Mouse (Mus musculus) CH12.LX (cell line): ENCODE measurements around the gene Alkbh3. TPM values are rescaled to one million over a fixed set of nuclear protein-coding genes. Genes with fewer than 3 reads are reported as not detected.

Experiments used
- DNase-seq: peaks from one replicate; pipeline ENCODE4 v3.0.0-alpha.2; 2013; ENCODE audit errors: extremely low read depth
- H3K27ac ChIP-seq: 2 replicates; pipeline ENCODE4 v1.5.1; 2012; ENCODE audit warnings: low read depth, mild to moderate bottlenecking, control low read depth, moderate library complexity; ENCODE audit not compliant: insufficient read depth
- H3K27me3 ChIP-seq: replicated peaks from 2 replicates; pipeline ENCODE3; 2012; ENCODE audit warnings: inconsistent platforms
- H3K36me3 ChIP-seq, 2 experiments: replicated peaks in 1 of 2; 2 replicates each; pipeline versions ENCODE3 to v1.6.1; 2012; ENCODE audit warnings: inconsistent platforms in 1 of 2, low read length in 1 of 2, mild to moderate bottlenecking in 1 of 2, mixed read lengths in 1 of 2, moderate library complexity in 1 of 2; ENCODE audit not compliant: control insufficient read depth in 1 of 2, insufficient read depth in 1 of 2
- H3K4me1 ChIP-seq, 2 experiments: 2 replicates each; pipeline ENCODE4 v1.6.1; 2012; ENCODE audit warnings: inconsistent platforms in 1 of 2, moderate library complexity in 1 of 2; ENCODE audit not compliant: insufficient read depth in 2 of 2, control insufficient read depth in 1 of 2
- H3K4me2 ChIP-seq: 2 replicates; pipeline ENCODE4 v1.6.1; 2012; ENCODE audit warnings: low read depth, mild to moderate bottlenecking, control low read depth; ENCODE audit not compliant: poor library complexity, insufficient read depth, severe bottlenecking
- H3K4me3 ChIP-seq, 3 experiments: fragments of 150-350 bp in 1 of 3; sonication (generic) in 1 of 3; replicated peaks in 1 of 3; 2 replicates each; pipeline versions ENCODE3 to v1.5.1; 2011 to 2012; ENCODE audit warnings: low read depth in 2 of 3, low read length in 2 of 3, mild to moderate bottlenecking in 2 of 3, moderate library complexity in 2 of 3, control low read depth in 1 of 3, improper control_type of control experiment in 1 of 3, inconsistent platforms in 1 of 3, mixed read lengths in 1 of 3; ENCODE audit not compliant: poor library complexity in 1 of 3
- H3K79me2 ChIP-seq: replicated peaks from 2 replicates; pipeline ENCODE4 v1.6.1; 2012; ENCODE audit warnings: mild to moderate bottlenecking, moderate library complexity; ENCODE audit not compliant: control insufficient read depth, poor library complexity, insufficient read depth, severe bottlenecking; ENCODE audit errors: extremely low read depth
- H3K9ac ChIP-seq: 2 replicates; pipeline ENCODE4 v1.6.1; 2012; ENCODE audit warnings: low read depth, mild to moderate bottlenecking, control low read depth, moderate library complexity; ENCODE audit not compliant: insufficient read depth
- H3K9me3 ChIP-seq: replicated peaks from 2 replicates; pipeline ENCODE3; 2012; ENCODE audit warnings: low read length, inconsistent platforms, mixed read lengths
- CHD1 ChIP-seq: IDR thresholded peaks from 2 replicates; pipeline ENCODE4 v1.6.1; 2012; ENCODE audit warnings: low read depth, low read length, improper control_type of control experiment, inconsistent platforms
- CTCF ChIP-seq, 2 experiments: IDR thresholded peaks in 1 of 2; conservative IDR thresholded peaks in 1 of 2; 2 replicates each; pipeline ENCODE4 v1.5.1; 2011 to 2012; ENCODE audit warnings: low read depth in 2 of 2, low read length in 2 of 2, improper control_type of control experiment in 1 of 2, inconsistent platforms in 1 of 2, mild to moderate bottlenecking in 1 of 2, moderate library complexity in 1 of 2
- EP300 ChIP-seq: IDR thresholded peaks from 2 replicates; pipeline ENCODE4 v1.6.1; 2011; ENCODE audit warnings: low read length, improper control_type of control experiment
- GABPA ChIP-seq: IDR thresholded peaks from 2 replicates; pipeline ENCODE4 v1.6.1; 2012; ENCODE audit warnings: low read depth, low read length, improper control_type of control experiment, inconsistent platforms; ENCODE audit not compliant: insufficient replicate concordance
- HCFC1 ChIP-seq: IDR thresholded peaks from 2 replicates; pipeline ENCODE4 v1.6.1; 2012; ENCODE audit warnings: low read depth, mild to moderate bottlenecking, inconsistent platforms, low read length, improper control_type of control experiment
- MAFK ChIP-seq: IDR thresholded peaks from 2 replicates; pipeline ENCODE4 v1.6.1; 2011; ENCODE audit warnings: low read length, improper control_type of control experiment; ENCODE audit not compliant: insufficient replicate concordance
- MEF2A ChIP-seq: IDR thresholded peaks from 2 replicates; pipeline ENCODE4 v1.6.1; 2014; ENCODE audit warnings: low read depth, mild to moderate bottlenecking, inconsistent platforms, low read length, improper control_type of control experiment, borderline replicate concordance
- NELFE ChIP-seq: IDR thresholded peaks from 2 replicates; pipeline ENCODE4 v1.6.1; 2011; ENCODE audit warnings: low read depth, low read length, improper control_type of control experiment
- RCOR1 ChIP-seq: conservative IDR thresholded peaks from 2 replicates; pipeline ENCODE4 v1.6.1; 2012; ENCODE audit warnings: low read depth, mild to moderate bottlenecking, inconsistent platforms, low read length, improper control_type of control experiment
- SMC3 ChIP-seq: IDR thresholded peaks from 2 replicates; pipeline ENCODE4 v1.6.1; 2011; ENCODE audit warnings: low read depth, low read length, improper control_type of control experiment
- UBTF ChIP-seq: IDR thresholded peaks from 2 replicates; pipeline ENCODE4 v1.6.1; 2012; ENCODE audit warnings: low read depth, mild to moderate bottlenecking, inconsistent platforms, low read length, improper control_type of control experiment, moderate library complexity
- ZC3H11A ChIP-seq: IDR thresholded peaks from 2 replicates; pipeline ENCODE4 v1.6.1; 2012; ENCODE audit warnings: low read depth, mild to moderate bottlenecking, inconsistent platforms, low read length, improper control_type of control experiment
- dilution Hi-C: fragments of 300-500 bp; cut with MboI; formaldehyde crosslinking; loops from 2 replicates; pipeline ENCODE4 v1.14.3; 2020; ENCODE audit warnings: low sequenced_read_pairs; ENCODE audit not compliant: extremely low pct_unique_long_range_greater_than_20kb, extremely low pct_ligation_motif_present
- in situ Hi-C: fragments of 300-500 bp; cut with MboI; formaldehyde crosslinking; loops from 3 replicates; pipeline ENCODE4 v1.14.3; 2019; ENCODE audit warnings: low sequenced_read_pairs, low pct_ligation_motif_present, low pct_unique_long_range_greater_than_20kb, mixed read lengths
- polyA plus RNA-seq: library from polyadenylated mRNA; unstranded; fragments of >175 nt; gene quantifications from 2 replicates; pipeline ENCODE4 v1.2.1, GENCODE M21; 2012; ENCODE audit warnings: low read depth; ENCODE audit not compliant: insufficient read length
- total RNA-seq, 2 experiments: library from RNA; depleted of rRNA; stranded (reverse); fragments of 300-350 nt in 1 of 2; fragments of >200 nt in 1 of 2; gene quantifications; 2 replicates each; pipeline ENCODE4 v1.2.3; 2012 to 2014

The Alkbh3 gene
- total and polyA plus RNA-seq, 3 experiments: 53.3 to 69.5 (median 57.9) TPM

- dilution Hi-C loops: no loop called here
These were observed 65.8 kb downstream of the Alkbh3 start for GRCm38 (mm10) chr2:93944855-93945254.

GRCm38 (mm10) chr2:93944099-93944498 is 66.5 kb downstream of the Alkbh3 start:
- peaks cover 3% of the 10 kb centered on the region in 2 experiments; a peak in 2 of 4 replicates for H3K4me1 ChIP-seq
- no peaks in the 10 kb centered on the region for H3K27me3 ChIP-seq
- H3K9me3 ChIP-seq: peaks cover 10% of the 10 kb centered on the region
- no peak overlapping the region for H3K4me2 ChIP-seq
- dilution Hi-C loops: no loop called here
- no peak overlapping the region for H3K9ac ChIP-seq
- TF ChIP-seq ZC3H11A: no peak
- peak; percentile 22 to 43; a peak in 2 of 4 replicates for TF ChIP-seq CTCF (conservative IDR thresholded peaks at IDR 0.05 in 1 of 2, IDR thresholded peaks at IDR 0.05 in 1 of 2; ENCODE audit: low read depth in 2 of 2, low read length in 2 of 2)
- TF ChIP-seq, all 38 proteins: peak for 1
- H3K79me2 ChIP-seq: no peaks in the 10 kb centered on the region
- H3K4me3 ChIP-seq: no peak overlapping the region
- in situ Hi-C loops: no loop called here
- DNase-seq: peak; percentile 6
- H3K27ac ChIP-seq: no peak overlapping the region
- no peaks in the 10 kb centered on the region for H3K36me3 ChIP-seq

More at GRCm38 (mm10) chr2:93944855-93945254, 65.8 kb downstream of the Alkbh3 start:
- in situ Hi-C loops: no loop called here
- no peaks in the 10 kb centered on the region for H3K36me3 ChIP-seq
- DNase-seq: no peak
- H3K4me2 ChIP-seq: no peak overlapping the region
- no peak overlapping the region for H3K9ac ChIP-seq
- no peak overlapping the region for H3K4me3 ChIP-seq
- peaks cover 11% of the 10 kb centered on the region for H3K9me3 ChIP-seq
- no peaks in the 10 kb centered on the region for H3K79me2 ChIP-seq
- H3K27ac ChIP-seq: no peak overlapping the region
- TF ChIP-seq MAFK (no peak), EP300 (no peak), GABPA (no peak), SMC3 (no peak), HCFC1 (no peak), CTCF (conservative IDR thresholded peaks at IDR 0.05 in 1 of 2, IDR thresholded peaks at IDR 0.05 in 1 of 2; ENCODE audit: low read depth in 2 of 2, low read length in 2 of 2) (no peak), RCOR1 (no peak), CHD1 (no peak), MEF2A (no peak)
- no peaks in the 10 kb centered on the region for H3K27me3 ChIP-seq
- H3K4me1 ChIP-seq: peaks cover 3% of the 10 kb centered on the region in 2 experiments; a peak in 2 of 4 replicates

- no peak for DNase-seq
- in situ Hi-C loops: no loop called here
- Histone ChIP-seq H3K36me3 (no peaks in the 10 kb centered on the region), H3K4me3 (no peak overlapping the region), H3K4me2 (peak overlapping the region; percentile 47; the same call in 1 of the 2 replicates), H3K27ac (no peak overlapping the region), H3K4me1 (peaks cover 3% of the 10 kb centered on the region in 2 experiments; a peak in 2 of 4 replicates), H3K27me3 (no peaks in the 10 kb centered on the region), H3K9ac (no peak overlapping the region), H3K79me2 (no peaks in the 10 kb centered on the region), H3K9me3 (peaks cover 8% of the 10 kb centered on the region)
- dilution Hi-C loops: no loop called here
- 0 out of 2 replicates have a peak, but pooled peaks have one; percentile 63 for TF ChIP-seq UBTF
- TF ChIP-seq NELFE: no peak
These were observed 68.9 kb downstream of the Alkbh3 start for GRCm38 (mm10) chr2:93941670-93942069.
